Mouse (Mus musculus): ENCODE results near the gene Fgr.
"Not testable (repeated sequence)": the region's sequence is repeated elsewhere in the genome, so short reads cannot be mapped to it uniquely, and the experiment has no call there.

The Fgr gene

GRCm38 (mm10) chr4:132973814-132974398 lies at the start of gene Fgr:
Fgr (plus strand) TSS chr4:132974095.
- peak in 1 of 2 experiments; percentile 36 for DNase-seq

GRCm38 (mm10) chr4:132926520-132926919 lies 47.4 kb upstream of the Fgr start:
- not testable (repeated sequence) for DNase-seq

DNA sequence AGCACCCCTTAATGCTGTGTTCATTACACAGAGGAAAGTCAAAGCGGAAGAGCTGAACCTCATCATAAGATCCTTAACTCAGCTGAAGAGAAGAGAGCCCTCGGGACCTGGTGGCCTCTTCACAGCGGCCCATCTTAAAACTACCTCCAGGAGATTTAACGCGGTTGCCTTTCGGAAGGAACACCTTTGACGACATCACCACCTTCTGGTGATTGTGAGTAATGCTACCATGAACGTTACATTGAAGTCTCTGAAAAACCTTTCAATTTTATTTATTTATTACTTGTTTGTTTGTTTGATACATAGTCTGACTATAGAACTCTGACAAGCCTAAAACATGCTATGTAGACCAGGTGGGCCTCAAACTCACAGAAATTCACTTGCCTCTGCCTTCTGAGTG lies 43.1 kb upstream of the Fgr start:
- DNase-seq, result peak; percentile 74 to 83

DNA sequence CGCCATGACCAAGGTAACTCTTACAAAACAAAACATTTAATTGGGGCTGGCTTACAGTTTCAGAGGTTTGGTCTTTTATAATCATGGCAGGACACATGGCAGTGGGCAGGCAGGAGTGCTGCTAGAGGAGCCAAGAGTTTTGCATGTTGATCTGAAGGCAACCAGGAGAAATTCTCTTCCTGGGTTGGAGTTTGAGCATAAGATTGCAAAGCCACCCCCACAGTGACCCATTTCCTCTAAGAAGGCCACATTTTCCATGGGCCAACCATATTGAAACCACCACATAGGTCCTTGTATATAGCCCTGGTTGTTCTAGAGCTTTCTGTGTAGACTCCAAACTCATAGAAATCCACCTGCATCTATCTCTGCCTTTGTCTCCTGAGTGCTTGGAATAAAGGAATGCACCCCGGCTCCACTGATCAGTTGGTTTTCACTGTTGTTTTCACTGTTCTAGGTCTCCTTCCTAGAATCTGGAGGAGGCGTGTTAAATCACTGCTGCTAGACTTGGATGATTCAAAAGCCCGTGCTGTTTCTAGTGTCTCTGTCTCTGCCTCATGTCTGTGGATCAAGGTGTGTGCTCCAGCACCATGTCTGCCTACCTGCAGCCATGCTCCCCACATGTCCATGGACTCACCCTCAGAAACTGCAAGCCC lies 41.0 kb upstream of the Fgr start:
- no peak for DNase-seq

GRCm38 (mm10) chr4:132934639-132935038 lies 39.3 kb upstream of the Fgr start:
- no peak for DNase-seq

DNA sequence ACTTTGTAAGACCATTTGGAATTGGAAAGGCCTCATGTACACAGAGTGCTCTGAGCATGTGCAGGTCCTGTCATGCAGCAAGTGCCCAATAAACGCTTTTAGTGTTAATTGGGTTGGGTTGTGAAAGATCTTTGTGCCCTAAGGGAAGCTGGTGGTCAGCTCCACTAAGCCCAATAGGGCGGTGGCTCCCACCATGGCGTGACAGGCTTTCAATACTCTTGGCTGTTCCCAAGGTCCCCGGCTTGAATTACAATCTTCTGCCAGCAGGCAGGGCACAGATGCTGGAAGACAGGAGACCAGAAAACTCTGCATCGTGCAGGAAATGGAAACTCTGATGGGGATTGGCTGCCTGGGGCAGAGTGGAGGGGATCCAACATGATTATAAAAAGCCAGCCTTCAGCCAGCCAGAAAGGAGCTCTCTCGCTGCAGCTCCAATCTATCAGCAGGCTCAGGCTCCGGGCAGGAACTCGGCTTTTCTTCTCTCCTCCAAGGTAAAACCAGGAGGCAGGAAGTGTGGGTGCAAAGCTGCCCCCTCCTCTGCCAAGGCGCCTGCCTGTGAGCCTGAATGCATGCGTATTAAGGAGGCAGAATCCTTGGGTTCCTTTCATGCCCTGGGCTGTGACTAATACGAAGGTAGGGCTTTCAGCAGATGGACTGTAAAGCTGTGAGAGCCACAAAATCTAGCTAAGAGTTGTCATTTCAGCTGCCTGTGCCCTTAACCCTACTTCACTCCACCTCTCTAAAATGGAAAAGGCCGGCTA lies 35.5 kb upstream of the Fgr start:
- DNase-seq, result peak; percentile 84

DNA sequence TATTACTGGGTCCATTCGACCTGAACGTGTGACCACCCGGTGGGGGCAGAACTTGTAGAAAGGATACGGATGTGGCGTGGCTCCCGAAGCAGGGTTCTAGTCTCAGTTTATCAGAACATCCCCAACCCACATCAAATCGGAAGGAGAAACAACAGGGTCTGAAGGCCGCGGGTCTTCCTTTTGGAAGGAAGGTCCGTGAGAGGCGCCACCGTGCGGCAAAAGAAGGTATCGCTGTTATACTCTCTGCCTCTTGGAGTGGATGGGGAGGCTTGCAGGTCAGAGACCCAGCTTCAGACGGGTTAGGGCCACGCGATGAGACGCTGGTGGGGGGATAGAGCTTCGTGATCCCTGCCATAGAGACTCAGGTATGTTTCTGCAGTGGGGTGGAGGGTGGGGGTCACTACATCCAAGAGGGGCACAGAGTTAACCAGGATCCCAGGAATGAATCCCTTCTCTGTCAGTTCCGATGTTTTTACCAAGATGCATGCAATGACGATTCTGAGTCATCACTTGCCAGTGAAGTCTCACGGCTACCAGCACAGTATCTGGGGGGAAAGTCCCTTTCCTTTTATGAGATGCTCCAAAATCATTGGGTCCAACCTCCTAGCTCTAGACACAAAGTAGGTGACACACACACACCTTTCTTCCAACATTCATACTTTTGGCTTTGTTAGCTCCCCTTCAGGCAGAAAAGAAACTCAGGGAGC lies 34.3 kb upstream of the Fgr start:
- peak; percentile 92 to 95 for DNase-seq

- no peak for DNase-seq
Measured at GRCm38 (mm10) chr4:132941012-132941729, 32.7 kb upstream of the Fgr start.

- peak in 1 of 2 experiments; percentile 54 for DNase-seq
Measured at GRCm38 (mm10) chr4:132943088-132943487, 30.8 kb upstream of the Fgr start.

DNA sequence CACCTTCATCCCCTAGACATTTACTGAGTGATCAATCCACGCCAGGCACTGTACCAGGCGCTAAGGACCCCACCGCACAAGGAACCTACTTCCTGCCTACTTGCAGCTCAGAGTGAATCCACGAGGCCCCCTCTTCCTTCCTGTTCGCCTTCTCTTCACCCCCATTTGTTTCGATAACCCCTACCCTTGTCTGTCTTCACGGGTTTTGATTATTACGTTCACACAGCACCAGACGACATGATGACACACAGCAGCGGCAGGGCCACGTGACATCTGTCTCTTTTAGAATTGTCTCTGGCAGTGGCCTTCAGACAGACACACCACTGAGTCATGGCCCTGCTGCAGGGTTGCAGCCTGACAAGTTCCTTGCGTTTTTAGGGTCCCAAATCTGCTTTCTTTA lies 29.8 kb upstream of the Fgr start:
- no peak for DNase-seq

DNA sequence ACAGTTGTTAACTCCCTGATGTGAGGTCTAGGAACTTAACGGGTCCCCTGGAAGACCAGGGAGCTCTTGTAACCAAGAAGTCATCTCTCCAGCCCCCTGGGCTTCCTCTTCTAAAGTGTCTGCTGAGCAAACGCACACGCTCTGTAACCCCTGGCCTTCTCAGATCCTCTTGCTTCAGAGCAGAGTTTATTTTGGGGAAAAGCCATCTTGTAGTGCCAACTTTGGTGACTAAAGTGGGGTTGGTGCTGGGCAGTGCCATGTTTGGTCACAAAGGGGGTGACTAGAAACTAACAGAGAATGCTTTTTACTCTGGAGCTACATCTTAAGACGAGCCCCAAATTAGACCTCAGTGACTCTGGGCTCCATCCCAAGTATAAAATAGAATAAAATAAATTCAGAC lies 29.1 kb upstream of the Fgr start:
- DNase-seq, result no peak

GRCm38 (mm10) chr4:132945261-132946046 lies 28.4 kb upstream of the Fgr start:
- DNase-seq, result peak; percentile 93 to 95

GRCm38 (mm10) chr4:132946047-132947001 lies 27.6 kb upstream of the Fgr start:
- peak; percentile 97 for DNase-seq

DNA sequence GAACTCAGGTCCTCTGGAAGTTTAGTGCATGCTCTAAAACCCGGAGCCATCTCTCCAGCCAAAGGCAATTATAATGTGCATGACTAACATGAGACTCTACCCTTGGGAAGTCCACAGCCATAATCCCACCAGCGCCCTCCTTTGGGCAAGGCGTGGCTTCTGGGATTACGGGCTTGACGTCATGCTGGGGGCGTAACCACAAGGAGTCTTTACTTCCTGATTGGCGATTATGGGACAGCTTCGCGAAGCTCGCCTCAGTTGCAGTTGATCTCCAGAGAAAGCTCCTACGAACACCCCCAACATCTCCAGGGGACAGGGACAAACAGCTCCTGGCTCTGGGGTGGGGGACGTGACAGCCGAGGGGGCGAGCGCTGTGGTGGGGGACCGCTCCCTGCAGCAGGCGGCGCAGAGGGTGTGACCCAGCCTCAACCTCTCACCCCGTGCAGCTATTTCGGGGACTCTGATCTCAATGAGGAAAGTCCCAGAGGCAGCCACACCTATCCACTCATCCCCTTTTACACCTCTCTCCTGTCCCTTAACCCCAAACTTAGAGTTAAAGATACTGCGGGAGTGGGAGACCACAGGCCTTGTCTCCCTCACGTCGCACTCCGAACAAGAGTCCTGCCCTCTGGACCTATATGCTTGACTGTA lies 23.9 kb upstream of the Fgr start:
- no peak for DNase-seq

- DNase-seq, result no peak
Measured at GRCm38 (mm10) chr4:132950999-132951398, 22.9 kb upstream of the Fgr start.

DNA sequence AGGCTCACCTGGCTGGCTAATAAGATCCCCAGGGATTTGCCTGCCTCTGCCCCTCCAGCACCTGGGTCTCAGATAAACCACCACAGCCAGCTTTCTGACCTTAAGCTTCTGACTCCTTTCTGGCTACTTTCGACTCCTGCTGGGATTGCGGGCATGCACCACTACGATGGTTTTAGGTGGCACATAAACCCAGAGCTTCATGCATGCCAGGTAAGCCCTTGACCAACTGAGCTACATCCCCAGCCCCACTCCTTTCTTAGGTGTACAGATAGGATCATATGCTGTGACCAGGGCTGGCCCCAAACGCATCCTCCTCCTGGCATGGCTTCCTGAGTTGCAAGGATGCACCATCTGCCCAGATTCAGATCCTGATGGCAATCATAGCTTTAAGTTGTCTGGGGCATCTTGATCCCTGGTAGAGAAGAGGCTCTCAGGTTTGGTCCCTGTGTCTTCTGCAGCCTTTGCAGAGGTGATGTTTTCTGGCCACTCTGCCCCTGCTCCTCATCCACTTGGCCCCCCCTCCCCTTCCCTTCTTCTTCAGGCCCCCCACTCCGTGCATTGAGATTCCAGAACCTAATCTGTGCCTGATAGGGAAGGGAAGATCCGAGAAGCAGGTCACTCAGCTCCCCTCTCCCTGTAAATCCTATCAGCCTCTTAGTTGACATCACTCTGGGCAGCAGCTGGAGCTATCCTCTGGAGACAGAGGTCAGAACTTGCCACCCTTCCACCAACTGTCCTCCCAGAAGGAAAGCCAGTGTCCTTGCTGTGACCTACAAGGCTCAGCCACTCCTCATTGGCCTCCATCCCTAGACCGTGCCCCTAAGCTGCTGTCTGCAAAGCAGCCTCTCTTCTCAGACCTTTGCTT lies 19.1 kb upstream of the Fgr start:
- peak; percentile 74 to 75 for DNase-seq

DNA sequence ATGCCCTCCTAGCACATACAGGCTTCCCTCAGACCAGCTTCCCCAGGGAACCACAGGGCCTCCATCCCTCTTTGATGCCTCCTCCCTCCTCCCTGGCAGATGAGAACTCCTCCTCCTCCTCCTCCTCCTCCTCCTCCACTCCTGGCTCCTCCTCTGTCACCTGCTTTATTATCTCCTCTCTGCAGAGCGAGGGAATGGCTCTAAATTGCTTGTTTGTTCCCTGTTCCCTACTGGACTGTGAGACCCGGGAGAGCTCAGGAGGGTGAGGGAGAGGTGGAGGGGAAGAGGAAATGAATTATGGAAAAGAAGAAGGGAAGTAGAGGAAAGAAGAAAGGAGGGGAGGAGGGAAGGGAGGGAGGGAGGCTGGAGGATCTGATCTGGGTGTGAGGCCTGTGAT lies 18.5 kb upstream of the Fgr start:
- DNase-seq, result peak in 1 of 2 experiments; percentile 41

DNA sequence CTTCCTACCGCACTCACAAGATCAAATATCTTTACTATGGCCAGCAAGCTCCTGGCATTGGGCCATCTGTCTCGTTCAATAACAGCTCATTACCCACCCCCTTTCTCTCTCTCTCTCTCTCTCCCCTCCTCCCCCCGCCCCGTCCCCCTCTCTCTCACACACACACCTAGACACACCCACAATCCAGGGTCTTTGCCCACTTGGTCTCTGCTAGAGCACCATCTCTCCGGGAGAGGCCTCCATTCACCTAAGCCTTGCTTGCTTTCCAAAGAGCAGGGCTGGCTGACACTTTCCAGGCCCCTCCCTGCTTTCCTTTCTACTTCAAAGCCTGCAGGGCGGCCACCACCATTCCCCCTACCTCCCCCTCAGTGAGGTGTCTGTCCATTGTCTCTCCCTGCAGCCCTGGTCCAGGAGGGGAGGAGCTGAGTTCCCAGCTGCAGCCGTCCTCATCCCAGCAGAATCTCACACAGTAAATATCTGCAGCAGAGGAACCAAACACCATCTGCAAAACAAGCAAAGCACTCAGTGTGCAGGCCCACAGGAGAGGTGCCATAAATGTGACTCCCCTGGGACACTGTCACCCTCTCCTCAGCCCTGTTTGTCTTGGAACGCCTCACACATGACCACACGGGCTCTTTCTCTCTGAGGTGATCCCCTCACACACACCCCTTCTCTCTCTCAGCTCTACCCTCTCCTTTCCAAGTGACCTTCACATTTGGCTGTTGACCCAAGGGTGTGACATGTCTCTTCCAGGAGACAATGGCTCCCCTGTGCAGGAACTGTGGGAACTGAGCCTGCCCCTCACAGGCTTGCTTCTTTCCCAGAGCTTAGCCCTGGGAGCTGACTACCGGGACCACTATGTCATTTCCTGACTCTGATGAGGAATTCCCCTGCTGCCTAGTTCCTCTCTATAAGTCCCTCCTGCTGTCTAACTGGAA lies 14.9 kb upstream of the Fgr start:
- peak; percentile 66 for DNase-seq

Data from cerebellum, postnatal 10 days (tissue).